Mouse (Mus musculus) lung, postnatal 0 days (tissue): Measurements from ENCODE around the gene Itga9. TPM values are rescaled to one million over a fixed set of nuclear protein-coding genes. Genes with fewer than 3 reads are reported as not detected.

Experiments used
- ATAC-seq: fragments of 200-750 bp; cut with Nextera tagmentation; 2 replicates; pipeline ENCODE4 v1.8.0; 2017; ENCODE audit warnings: moderate library complexity
- DNase-seq: peaks from one replicate; pipeline ENCODE4 v3.0.0-alpha.2; 2016; ENCODE audit warnings: low spot score
- H3K27ac ChIP-seq: fragments of 300-500 bp; sonication (generic); 2 replicates; pipeline ENCODE4 v1.5.1; 2014; ENCODE audit warnings: antibody characterized with exemption, mild to moderate bottlenecking, low read length, mixed read lengths
- H3K27me3 ChIP-seq: fragments of 300-500 bp; sonication (generic); replicated peaks from 2 replicates; pipeline ENCODE4 v1.6.1; 2014; ENCODE audit warnings: low read length, mixed read lengths; ENCODE audit not compliant: insufficient read depth
- H3K36me3 ChIP-seq: fragments of 300-500 bp; sonication (generic); 2 replicates; pipeline ENCODE4 v1.6.1; 2014; ENCODE audit warnings: low read length, mixed read lengths; ENCODE audit not compliant: insufficient read depth
- H3K4me1 ChIP-seq: fragments of 300-500 bp; sonication (generic); 2 replicates; pipeline ENCODE4 v1.6.1; 2014; ENCODE audit warnings: antibody characterized with exemption, low read depth, low read length, mixed read lengths; ENCODE audit not compliant: insufficient read depth
- H3K4me2 ChIP-seq: fragments of 300-500 bp; sonication (generic); replicated peaks from 2 replicates; pipeline ENCODE4 v1.6.1; 2014; ENCODE audit warnings: low read depth, mild to moderate bottlenecking, low read length, moderate library complexity, mixed read lengths
- H3K4me3 ChIP-seq: fragments of 300-500 bp; sonication (generic); 2 replicates; pipeline ENCODE4 v1.5.1; 2014; ENCODE audit warnings: low read depth, low read length
- H3K9ac ChIP-seq: fragments of 300-500 bp; sonication (generic); replicated peaks from 2 replicates; pipeline ENCODE4 v1.6.1; 2014; ENCODE audit warnings: low read depth, mild to moderate bottlenecking
- H3K9me3 ChIP-seq: fragments of 300-500 bp; sonication (generic); 2 replicates; pipeline ENCODE4 v1.6.1; 2016; ENCODE audit warnings: low read length, mixed read lengths
- CTCF ChIP-seq: IDR thresholded peaks from 2 replicates; pipeline ENCODE4 v1.5.1; 2016; ENCODE audit warnings: antibody characterized with exemption, mild to moderate bottlenecking
- EP300 ChIP-seq: IDR thresholded peaks from 2 replicates; pipeline ENCODE4 v1.6.1; 2016; ENCODE audit warnings: antibody characterized with exemption, mild to moderate bottlenecking, control low read depth
- WGBS: fragments of 180-500 bp; shearing (Covaris S2); extraction: QIAGEN DNeasy Blood & Tissue Kit; methylation state at CpG from one replicate; pipeline ENCODE4 v1.1.7; 2014; 5-methylcytosine and 5-hydroxymethylcytosine counted together
- polyA plus RNA-seq: library from polyadenylated mRNA; unstranded; fragments of >200 nt; fragmentation: Nextera tagmentation; extraction: Ambion mirVana; gene quantifications from 2 replicates; pipeline ENCODE4 v1.2.1, GENCODE M21; 2015

The Itga9 gene
- polyA plus RNA-seq, 1 experiment from 2014 or later: 24.2 TPM

DNA sequence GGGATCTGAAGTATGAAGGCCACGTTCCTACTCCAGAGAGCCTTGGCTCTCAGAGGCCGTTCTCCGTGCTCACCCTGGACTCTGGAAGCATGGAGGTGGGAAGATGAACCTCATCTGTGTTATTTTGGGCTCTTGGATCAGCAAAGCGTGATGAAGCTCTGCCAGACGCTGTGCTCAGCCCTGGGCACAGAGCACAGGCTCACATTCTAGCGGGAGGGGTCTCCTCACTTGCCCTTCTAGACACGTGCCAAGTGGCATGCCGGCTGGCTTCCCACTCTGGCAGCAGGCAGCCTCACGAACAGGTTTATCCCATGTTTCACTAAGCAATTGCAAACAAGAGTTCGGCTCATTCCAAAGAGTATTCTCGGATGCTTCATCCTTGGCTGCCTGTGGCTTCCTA, 86.8 kb downstream of the Itga9 start:
- ATAC-seq (peak; percentile 18; the same call in 1 of the 2 replicates), DNase-seq (no peak)
- Histone ChIP-seq H3K9ac (no peak overlapping the region), H3K4me3 (no peak overlapping the region), H3K9me3 (no peaks in the 10 kb centered on the region), H3K4me1 (no peaks in the 10 kb centered on the region), H3K36me3 (0 out of 2 replicates have a peak, but pooled peaks cover 9% of the 10 kb centered on the region), H3K4me2 (no peak overlapping the region), H3K27ac (no peak overlapping the region), H3K27me3 (no peaks in the 10 kb centered on the region)
- TF ChIP-seq CTCF (no peak), EP300 (no peak)
- 69% methylated on average over 11 of the region's 11 CpGs for WGBS

- 52% methylated on average over 8 of the region's 8 CpGs for WGBS
- no peak overlapping the region for H3K9ac ChIP-seq
- H3K4me1 ChIP-seq: no peaks in the 10 kb centered on the region
- TF ChIP-seq EP300 (no peak), CTCF (no peak)
- ATAC-seq: peak; percentile 60
- peak; percentile 57 for DNase-seq
- H3K9me3 ChIP-seq: no peaks in the 10 kb centered on the region
- H3K36me3 ChIP-seq: 0 out of 2 replicates have a peak, but pooled peaks cover 6% of the 10 kb centered on the region
- H3K4me3 ChIP-seq: no peak overlapping the region
- H3K4me2 ChIP-seq: no peak overlapping the region
- H3K27ac ChIP-seq: no peak overlapping the region
- H3K27me3 ChIP-seq: no peaks in the 10 kb centered on the region
Measured at GRCm38 (mm10) chr9:118694420-118694825, 87.9 kb downstream of the Itga9 start.

- H3K27ac ChIP-seq: peak overlapping the region; percentile 32; the same call in 1 of the 2 replicates
- DNase-seq (peak; percentile 26), ATAC-seq (no peak)
- no peak for TF ChIP-seq EP300
- TF ChIP-seq CTCF: no peak
- no peak overlapping the region for H3K4me3 ChIP-seq
- peaks cover 11% of the 10 kb centered on the region; the same call in 1 of the 2 replicates for H3K4me1 ChIP-seq
- H3K27me3 ChIP-seq: no peaks in the 10 kb centered on the region
- no peak overlapping the region for H3K4me2 ChIP-seq
- no peaks in the 10 kb centered on the region for H3K9me3 ChIP-seq
- no peak overlapping the region for H3K9ac ChIP-seq
- WGBS: 59% methylated on average over 8 of the region's 8 CpGs
- no peaks in the 10 kb centered on the region for H3K36me3 ChIP-seq
Measured at GRCm38 (mm10) chr9:118698191-118698590, 91.7 kb downstream of the Itga9 start.

GRCm38 (mm10) chr9:118699716-118700115, 93.2 kb downstream of the Itga9 start:
- Histone ChIP-seq H3K36me3 (no peaks in the 10 kb centered on the region), H3K27me3 (0 out of 2 replicates have a peak, but pooled peaks cover 3% of the 10 kb centered on the region), H3K9ac (no peak overlapping the region), H3K27ac (peak overlapping the region; percentile 81; the same call in 1 of the 2 replicates), H3K4me1 (peaks cover 11% of the 10 kb centered on the region; the same call in 1 of the 2 replicates), H3K4me2 (no peak overlapping the region), H3K4me3 (no peak overlapping the region), H3K9me3 (no peaks in the 10 kb centered on the region)
- DNase-seq (peak; percentile 93), ATAC-seq (peak; percentile 92)
- peak; percentile 31 for TF ChIP-seq CTCF
- TF ChIP-seq EP300: peak; percentile 72
- WGBS: 47% methylated on average over 4 of the region's 4 CpGs

DNA sequence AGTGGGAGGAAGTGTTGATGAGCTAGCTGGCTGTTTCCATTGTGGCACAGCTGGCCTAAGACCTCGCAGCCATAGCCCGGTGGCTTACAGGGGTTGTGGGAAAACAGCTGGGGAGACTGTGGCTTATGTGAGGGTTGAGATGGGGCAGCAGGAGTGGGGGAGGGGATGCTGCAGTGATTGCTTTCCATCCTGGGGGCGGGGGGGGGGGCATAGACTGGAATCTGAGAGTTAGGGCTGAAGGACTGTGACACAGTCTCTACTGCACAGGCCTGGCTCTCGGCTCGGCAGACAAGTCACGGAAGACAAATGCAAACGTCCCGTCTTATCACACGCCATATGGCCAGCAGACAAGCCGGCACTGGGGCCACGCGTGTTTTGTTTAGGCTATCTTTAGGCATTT, 94.4 kb downstream of the Itga9 start:
- H3K36me3 ChIP-seq: no peaks in the 10 kb centered on the region
- H3K9ac ChIP-seq: no peak overlapping the region
- H3K27me3 ChIP-seq: 0 out of 2 replicates have a peak, but pooled peaks cover 3% of the 10 kb centered on the region
- 30% methylated on average over 11 of the region's 12 CpGs for WGBS
- peak overlapping the region; percentile 25; the same call in 1 of the 2 replicates for H3K4me2 ChIP-seq
- peaks cover 11% of the 10 kb centered on the region; the same call in 1 of the 2 replicates for H3K4me1 ChIP-seq
- H3K9me3 ChIP-seq: no peaks in the 10 kb centered on the region
- ATAC-seq (no peak), DNase-seq (no peak)
- peak overlapping the region; percentile 81 for H3K27ac ChIP-seq
- TF ChIP-seq EP300 (no peak), CTCF (no peak)
- H3K4me3 ChIP-seq: no peak overlapping the region

DNA sequence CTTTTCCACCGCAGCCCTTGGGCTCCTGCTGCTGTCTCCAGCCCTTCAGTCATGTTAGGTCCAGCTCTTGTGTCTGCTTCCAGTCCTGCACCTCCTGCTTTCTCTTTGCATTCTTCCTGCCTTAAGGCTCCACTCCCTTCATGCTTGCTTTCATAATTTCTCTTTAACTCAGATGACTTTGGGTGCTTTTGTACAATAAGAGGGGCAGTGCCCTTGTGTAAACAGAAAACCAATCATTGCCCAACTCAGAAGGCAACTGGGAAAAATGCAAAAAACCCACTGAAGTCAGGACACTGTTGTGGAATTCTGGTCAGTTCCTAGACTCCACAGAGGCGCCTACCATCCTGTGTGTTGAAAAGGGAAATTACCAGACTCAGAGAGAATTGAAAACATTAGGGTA, 95.3 kb downstream of the Itga9 start:
- Histone ChIP-seq H3K9me3 (no peaks in the 10 kb centered on the region), H3K36me3 (no peaks in the 10 kb centered on the region), H3K4me3 (no peak overlapping the region), H3K27me3 (0 out of 2 replicates have a peak, but pooled peaks cover 3% of the 10 kb centered on the region), H3K4me1 (peaks cover 15% of the 10 kb centered on the region), H3K9ac (no peak overlapping the region), H3K4me2 (peak overlapping the region; percentile 25; the same call in 1 of the 2 replicates), H3K27ac (peak overlapping the region; percentile 81)
- ATAC-seq (0 out of 2 replicates have a peak, but pooled peaks have one; percentile 8), DNase-seq (peak; percentile 72)
- peak; percentile 64 for TF ChIP-seq EP300
- TF ChIP-seq CTCF: no peak
- WGBS: 58% methylated on average over 2 of the region's 2 CpGs
